Mouse (Mus musculus) cortical plate, adult 2 months (tissue): ENCODE data around the gene Dapk1.

ENCODE experiments used
- CTCF ChIP-seq: fragments of 200-500 bp; IDR thresholded peaks from 2 replicates; pipeline ENCODE4 v1.5.1; 2011; ENCODE audit warnings: mild to moderate bottlenecking, control low read depth, low read length; ENCODE audit not compliant: insufficient read depth; ENCODE audit errors: extremely low read depth
- POLR2A ChIP-seq: fragments of 200-500 bp; IDR thresholded peaks from 2 replicates; pipeline ENCODE4 v1.6.1; 2011; ENCODE audit warnings: mild to moderate bottlenecking, low read length, control low read depth; ENCODE audit not compliant: insufficient read depth; ENCODE audit errors: extremely low read depth

- TF ChIP-seq CTCF (no peak), POLR2A (no peak)
Measured at GRCm38 (mm10) chr13:60750930-60751329, 149.2 kb downstream of the Dapk1 start.
